Mouse (Mus musculus): ENCODE results near the gene 4930402H24Rik.

Gene 4930402H24Rik

GRCm38 (mm10) chr2:130838131-130838530 is 68.1 kb downstream of the 4930402H24Rik start:
- TF ChIP-seq GATA4 (IDR thresholded peaks at IDR 0.05; ENCODE audit: insufficient replicate concordance, low read length): no peak

- no peak for TF ChIP-seq GATA4 (IDR thresholded peaks at IDR 0.05; ENCODE audit: insufficient replicate concordance, low read length)
Measured at GRCm38 (mm10) chr2:130833699-130834098, 72.5 kb downstream of the 4930402H24Rik start.

- TF ChIP-seq GATA4 (IDR thresholded peaks at IDR 0.05; ENCODE audit: insufficient replicate concordance, low read length): no peak
Measured at GRCm38 (mm10) chr2:130832582-130832981, 73.6 kb downstream of the 4930402H24Rik start.

- TF ChIP-seq GATA4 (IDR thresholded peaks at IDR 0.05; ENCODE audit: insufficient replicate concordance, low read length): no peak
Measured at GRCm38 (mm10) chr2:130832012-130832411, 74.2 kb downstream of the 4930402H24Rik start.

GRCm38 (mm10) chr2:130830236-130830635 is 76.0 kb downstream of the 4930402H24Rik start:
- no peak for TF ChIP-seq GATA4 (IDR thresholded peaks at IDR 0.05; ENCODE audit: insufficient replicate concordance, low read length)

- no peak for TF ChIP-seq GATA4 (IDR thresholded peaks at IDR 0.05; ENCODE audit: insufficient replicate concordance, low read length)
Measured at GRCm38 (mm10) chr2:130829496-130829895, 76.7 kb downstream of the 4930402H24Rik start.

- TF ChIP-seq GATA4 (IDR thresholded peaks at IDR 0.05; ENCODE audit: insufficient replicate concordance, low read length): no peak
Measured at GRCm38 (mm10) chr2:130828668-130829067, 77.5 kb downstream of the 4930402H24Rik start.

- no peak for TF ChIP-seq GATA4 (IDR thresholded peaks at IDR 0.05; ENCODE audit: insufficient replicate concordance, low read length)
Measured at GRCm38 (mm10) chr2:130827410-130827809, 78.8 kb downstream of the 4930402H24Rik start.

GRCm38 (mm10) chr2:130818838-130819647 is 87.2 kb downstream of the 4930402H24Rik start:
- no peak for TF ChIP-seq GATA4 (IDR thresholded peaks at IDR 0.05; ENCODE audit: insufficient replicate concordance, low read length)

- no peak for TF ChIP-seq GATA4 (IDR thresholded peaks at IDR 0.05; ENCODE audit: insufficient replicate concordance, low read length)
Measured at GRCm38 (mm10) chr2:130817865-130818264, 88.3 kb downstream of the 4930402H24Rik start.

GRCm38 (mm10) chr2:130816205-130816604 is 90.0 kb downstream of the 4930402H24Rik start:
- TF ChIP-seq GATA4 (IDR thresholded peaks at IDR 0.05; ENCODE audit: insufficient replicate concordance, low read length): no peak

GRCm38 (mm10) chr2:130814492-130814891 is 91.7 kb downstream of the 4930402H24Rik start:
- no peak for TF ChIP-seq GATA4 (IDR thresholded peaks at IDR 0.05; ENCODE audit: insufficient replicate concordance, low read length)

GRCm38 (mm10) chr2:130813729-130814128 is 92.5 kb downstream of the 4930402H24Rik start:
- no peak for TF ChIP-seq GATA4 (IDR thresholded peaks at IDR 0.05; ENCODE audit: insufficient replicate concordance, low read length)

GRCm38 (mm10) chr2:130812487-130812886 is 93.7 kb downstream of the 4930402H24Rik start:
- TF ChIP-seq GATA4 (IDR thresholded peaks at IDR 0.05; ENCODE audit: insufficient replicate concordance, low read length): no peak

GRCm38 (mm10) chr2:130805146-130805545 is 101.1 kb downstream of the 4930402H24Rik start:
- no peak for TF ChIP-seq GATA4 (IDR thresholded peaks at IDR 0.05; ENCODE audit: insufficient replicate concordance, low read length)

GRCm38 (mm10) chr2:130803706-130804105 is 102.5 kb downstream of the 4930402H24Rik start:
- TF ChIP-seq GATA4 (IDR thresholded peaks at IDR 0.05; ENCODE audit: insufficient replicate concordance, low read length): no peak

- no peak for TF ChIP-seq GATA4 (IDR thresholded peaks at IDR 0.05; ENCODE audit: insufficient replicate concordance, low read length)
Measured at GRCm38 (mm10) chr2:130795731-130796130, 110.5 kb downstream of the 4930402H24Rik start.

Data from liver, adult (tissue).